Mouse (Mus musculus): ENCODE measurements at regions not wholly inside any gene's neighbourhood (a gene's known extent, or its start where the extent isn't known, plus 50 kb on each side); places are given as distances from the start of the nearest gene placed in this dataset.

GRCm38 (mm10) chr2:178688586-178688985 lies 258.3 kb downstream of the Cdh26 start:
- in situ Hi-C loops (cut with MboI; ENCODE audit: low pct_ligation_motif_present, low pct_unique_long_range_greater_than_20kb, low sequenced_read_pairs): no loop called here
- Histone ChIP-seq H3K79me2 (replicated peaks; ENCODE audit: control insufficient read depth, extremely low read depth, insufficient read depth, poor library complexity, severe bottlenecking) (no peaks in the 10 kb centered on the region), H3K9ac (ENCODE audit: insufficient read depth, low read depth) (no peak overlapping the region), H3K4me2 (ENCODE audit: insufficient read depth, low read depth, poor library complexity, severe bottlenecking) (no peak overlapping the region), H3K4me1 (ENCODE audit: control insufficient read depth in 1 of 2, insufficient read depth in 2 of 2) (no peaks in the 10 kb centered on the region), H3K27ac (ENCODE audit: insufficient read depth, low read depth) (no peak overlapping the region), H3K27me3 (replicated peaks) (no peaks in the 10 kb centered on the region), H3K4me3 (replicated peaks in 1 of 3; ENCODE audit: low read depth in 2 of 3, low read length in 2 of 3, poor library complexity in 1 of 3) (no peak overlapping the region), H3K9me3 (replicated peaks; ENCODE audit: low read length) (peaks cover 80% of the 10 kb centered on the region), H3K36me3 (replicated peaks in 1 of 2; ENCODE audit: control insufficient read depth in 1 of 2, insufficient read depth in 1 of 2, low read length in 1 of 2) (no peaks in the 10 kb centered on the region)
- dilution Hi-C loops (cut with MboI; ENCODE audit: extremely low pct_ligation_motif_present, extremely low pct_unique_long_range_greater_than_20kb, low sequenced_read_pairs): no loop called here
- TF ChIP-seq KAT2A (IDR thresholded peaks at IDR 0.05; ENCODE audit: insufficient replicate concordance, low read length) (no peak), NELFE (IDR thresholded peaks at IDR 0.05; ENCODE audit: low read depth, low read length) (no peak), MAX (IDR thresholded peaks at IDR 0.05; ENCODE audit: low read length) (no peak), MEF2A (IDR thresholded peaks at IDR 0.05; ENCODE audit: borderline replicate concordance, low read depth, low read length) (no peak), USF2 (conservative IDR thresholded peaks at IDR 0.05; ENCODE audit: low read depth, low read length) (no peak), USF1 (IDR thresholded peaks at IDR 0.05; ENCODE audit: low read depth, low read length) (no peak), JUN (IDR thresholded peaks at IDR 0.05; ENCODE audit: insufficient read depth, low read depth, low read length) (no peak), JUND (conservative IDR thresholded peaks at IDR 0.05; ENCODE audit: low read depth, low read length) (no peak), ZNF384 (IDR thresholded peaks at IDR 0.05; ENCODE audit: low read depth, low read length) (no peak), MYC (IDR thresholded peaks at IDR 0.05; ENCODE audit: low read depth, low read length) (no peak), HCFC1 (IDR thresholded peaks at IDR 0.05; ENCODE audit: low read depth, low read length) (no peak)
- DNase-seq (ENCODE audit: extremely low read depth): no peak

GRCm38 (mm10) chr2:178691190-178691864 lies 261.0 kb downstream of the Cdh26 start:
- dilution Hi-C loops (cut with MboI; ENCODE audit: extremely low pct_ligation_motif_present, extremely low pct_unique_long_range_greater_than_20kb, low sequenced_read_pairs): no loop called here
- peaks cover 86% of the 10 kb centered on the region for H3K9me3 ChIP-seq (replicated peaks; ENCODE audit: low read length)

GRCm38 (mm10) chr2:178691865-178692228 lies 261.5 kb downstream of the Cdh26 start:
- TF ChIP-seq CHD1 (IDR thresholded peaks at IDR 0.05; ENCODE audit: low read depth, low read length) (no peak), TBP (conservative IDR thresholded peaks at IDR 0.05; ENCODE audit: low read depth, low read length) (no peak), ZC3H11A (IDR thresholded peaks at IDR 0.05; ENCODE audit: low read depth, low read length) (no peak), MAX (IDR thresholded peaks at IDR 0.05; ENCODE audit: low read length) (no peak), NRF1 (IDR thresholded peaks at IDR 0.05; ENCODE audit: low read depth, low read length) (no peak), USF1 (IDR thresholded peaks at IDR 0.05; ENCODE audit: low read depth, low read length) (no peak), CHD2 (IDR thresholded peaks at IDR 0.05; ENCODE audit: low read length) (no peak), MXI1 (IDR thresholded peaks at IDR 0.05; ENCODE audit: low read depth, low read length) (no peak)
- Histone ChIP-seq H3K4me1 (ENCODE audit: control insufficient read depth in 1 of 2, insufficient read depth in 2 of 2) (no peaks in the 10 kb centered on the region), H3K27me3 (replicated peaks) (no peaks in the 10 kb centered on the region), H3K27ac (ENCODE audit: insufficient read depth, low read depth) (no peak overlapping the region), H3K79me2 (replicated peaks; ENCODE audit: control insufficient read depth, extremely low read depth, insufficient read depth, poor library complexity, severe bottlenecking) (no peaks in the 10 kb centered on the region), H3K36me3 (replicated peaks in 1 of 2; ENCODE audit: control insufficient read depth in 1 of 2, insufficient read depth in 1 of 2, low read length in 1 of 2) (no peaks in the 10 kb centered on the region), H3K4me3 (replicated peaks in 1 of 3; ENCODE audit: low read depth in 2 of 3, low read length in 2 of 3, poor library complexity in 1 of 3) (no peak overlapping the region), H3K9me3 (replicated peaks; ENCODE audit: low read length) (peaks cover 90% of the 10 kb centered on the region), H3K9ac (ENCODE audit: insufficient read depth, low read depth) (no peak overlapping the region), H3K4me2 (ENCODE audit: insufficient read depth, low read depth, poor library complexity, severe bottlenecking) (no peak overlapping the region)
- dilution Hi-C loops (cut with MboI; ENCODE audit: extremely low pct_ligation_motif_present, extremely low pct_unique_long_range_greater_than_20kb, low sequenced_read_pairs): no loop called here
- in situ Hi-C loops (cut with MboI; ENCODE audit: low pct_ligation_motif_present, low pct_unique_long_range_greater_than_20kb, low sequenced_read_pairs): no loop called here
- no peak for DNase-seq (ENCODE audit: extremely low read depth)

More at GRCm38 (mm10) chr2:178691190-178691864, 261.0 kb downstream of the Cdh26 start:
- DNase-seq (ENCODE audit: extremely low read depth): no peak
- TF ChIP-seq GABPA (IDR thresholded peaks at IDR 0.05; ENCODE audit: insufficient replicate concordance, low read depth, low read length): no peak
- H3K4me1 ChIP-seq (ENCODE audit: control insufficient read depth in 1 of 2, insufficient read depth in 2 of 2): no peaks in the 10 kb centered on the region
- no peak overlapping the region for H3K4me2 ChIP-seq (ENCODE audit: insufficient read depth, low read depth, poor library complexity, severe bottlenecking)
- no peak overlapping the region for H3K4me3 ChIP-seq (replicated peaks in 1 of 3; ENCODE audit: low read depth in 2 of 3, low read length in 2 of 3, poor library complexity in 1 of 3)
- no peak overlapping the region for H3K27ac ChIP-seq (ENCODE audit: insufficient read depth, low read depth)
- no peaks in the 10 kb centered on the region for H3K79me2 ChIP-seq (replicated peaks; ENCODE audit: control insufficient read depth, extremely low read depth, insufficient read depth, poor library complexity, severe bottlenecking)
- H3K27me3 ChIP-seq (replicated peaks): no peaks in the 10 kb centered on the region
- H3K36me3 ChIP-seq (replicated peaks in 1 of 2; ENCODE audit: control insufficient read depth in 1 of 2, insufficient read depth in 1 of 2, low read length in 1 of 2): no peaks in the 10 kb centered on the region
- in situ Hi-C loops (cut with MboI; ENCODE audit: low pct_ligation_motif_present, low pct_unique_long_range_greater_than_20kb, low sequenced_read_pairs): no loop called here
- H3K9ac ChIP-seq (ENCODE audit: insufficient read depth, low read depth): no peak overlapping the region
